Mouse (Mus musculus) brown adipose tissue, adult 24 weeks (tissue): Measurements from ENCODE around the gene Fcor. TPM values are rescaled to one million over a fixed set of nuclear protein-coding genes. Genes with fewer than 3 reads are reported as not detected.

Experiments used
- H3K27ac ChIP-seq: fragments of 200-500 bp; replicated peaks from 2 replicates; pipeline ENCODE4 v1.5.1; 2012; ENCODE audit warnings: low read depth, mild to moderate bottlenecking, low read length
- H3K4me1 ChIP-seq: fragments of 200-500 bp; 2 replicates; pipeline ENCODE4 v1.6.1; 2012; ENCODE audit warnings: low read length, mixed read lengths; ENCODE audit not compliant: control insufficient read depth, insufficient read depth, insufficient read length
- H3K4me3 ChIP-seq: fragments of 200-500 bp; 2 replicates; pipeline ENCODE4 v1.5.1; 2012; ENCODE audit warnings: low read depth, mild to moderate bottlenecking, low read length, moderate library complexity; ENCODE audit not compliant: insufficient read depth
- polyA plus RNA-seq: library from polyadenylated mRNA; stranded (reverse); fragments of >200 nt; gene quantifications from 2 replicates; pipeline ENCODE4 v1.2.4, GENCODE M21; 2012; ENCODE audit not compliant: missing spikeins, insufficient read depth, insufficient read length

Fcor gene
- 210 and 321 TPM in 2 replicates for polyA plus RNA-seq

GRCm38 (mm10) chr8:3671980-3672491, at the start of gene Fcor:
TSS of gene Fcor (minus strand) at chr8:3672362.
- H3K4me1 ChIP-seq, result no peaks in the 10 kb centered on the region
- H3K27ac ChIP-seq, result no peak within 1 kb of the TSS
- H3K4me3 ChIP-seq, result peak within 1 kb of the TSS; percentile 78

DNA sequence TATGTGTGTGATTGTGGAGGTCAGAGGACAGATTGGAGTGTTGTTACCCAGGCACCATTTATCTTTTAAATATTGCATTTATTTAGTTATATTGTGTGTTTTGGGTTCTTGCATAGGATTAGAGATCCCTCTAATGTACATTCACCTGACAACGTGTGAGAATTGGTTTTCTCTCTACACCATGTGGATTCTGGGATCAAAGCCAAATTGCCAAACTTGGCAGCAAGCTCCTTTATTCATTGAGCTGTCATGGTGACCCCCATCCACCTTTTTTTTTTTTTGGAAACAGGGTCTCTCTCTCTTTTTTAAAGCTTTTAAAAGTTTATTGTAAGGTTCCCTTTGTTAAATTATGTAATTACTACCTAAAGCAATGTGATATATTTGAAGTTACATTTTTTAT, 48.9 kb upstream of the Fcor start:
- Histone ChIP-seq H3K4me3 (no peak overlapping the region), H3K27ac (no peak overlapping the region), H3K4me1 (no peaks in the 10 kb centered on the region)

DNA sequence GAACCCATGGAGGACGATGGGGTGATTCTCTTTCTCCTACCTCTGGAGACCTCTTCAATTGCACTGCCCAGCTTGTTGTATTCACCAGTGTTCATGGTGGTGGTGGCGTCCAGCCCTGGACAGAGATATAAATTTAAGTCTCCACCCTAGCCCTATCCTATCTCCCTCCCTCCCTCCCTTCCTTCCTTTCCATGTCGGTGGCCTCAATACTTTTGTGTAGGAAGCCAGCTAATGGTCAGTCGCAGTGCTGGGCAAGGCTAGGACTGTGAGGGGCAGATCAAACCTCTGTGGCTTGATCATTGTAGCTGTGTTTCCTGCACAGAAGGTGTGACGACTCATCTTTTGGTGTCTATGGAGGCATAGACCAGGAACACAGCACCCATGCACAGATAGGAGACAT, 48.4 kb upstream of the Fcor start, which contains the start of gene Clec4g:
TSS of gene Clec4g (minus strand) at position 101 of the 400 bp plus-strand sequence.
- no peak within 1 kb of the TSS for H3K27ac ChIP-seq
- H3K4me3 ChIP-seq, result no peak within 1 kb of the TSS
- no peaks in the 10 kb centered on the region for H3K4me1 ChIP-seq

GRCm38 (mm10) chr8:3718559-3718958, 46.4 kb upstream of the Fcor start:
- Histone ChIP-seq H3K4me3 (no peak overlapping the region), H3K4me1 (no peaks in the 10 kb centered on the region), H3K27ac (no peak overlapping the region)

GRCm38 (mm10) chr8:3717321-3717954, 45.3 kb upstream of the Fcor start:
- no peaks in the 10 kb centered on the region for H3K4me1 ChIP-seq
- H3K4me3 ChIP-seq, result no peak overlapping the region
- no peak overlapping the region for H3K27ac ChIP-seq

DNA sequence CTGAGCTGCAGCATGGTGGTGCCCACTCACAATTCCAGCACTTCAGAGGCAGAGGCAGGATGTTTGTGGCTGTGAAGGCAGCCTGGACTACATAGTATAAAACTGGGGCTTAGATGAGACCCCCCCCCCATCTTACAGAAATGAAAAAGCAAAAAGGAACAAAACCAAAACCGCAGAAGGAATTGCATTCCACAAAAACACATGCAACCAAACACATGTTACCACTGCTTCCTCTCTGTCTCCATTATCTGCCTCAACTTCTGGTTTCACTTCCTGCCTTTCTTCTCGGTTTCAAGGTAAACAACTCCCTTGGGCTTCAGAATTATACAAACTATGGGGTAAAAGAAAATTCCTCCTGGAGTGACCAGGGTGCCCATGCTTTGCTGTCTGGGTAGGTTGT, 39.5 kb upstream of the Fcor start:
- Histone ChIP-seq H3K27ac (no peak overlapping the region), H3K4me1 (no peaks in the 10 kb centered on the region)

DNA sequence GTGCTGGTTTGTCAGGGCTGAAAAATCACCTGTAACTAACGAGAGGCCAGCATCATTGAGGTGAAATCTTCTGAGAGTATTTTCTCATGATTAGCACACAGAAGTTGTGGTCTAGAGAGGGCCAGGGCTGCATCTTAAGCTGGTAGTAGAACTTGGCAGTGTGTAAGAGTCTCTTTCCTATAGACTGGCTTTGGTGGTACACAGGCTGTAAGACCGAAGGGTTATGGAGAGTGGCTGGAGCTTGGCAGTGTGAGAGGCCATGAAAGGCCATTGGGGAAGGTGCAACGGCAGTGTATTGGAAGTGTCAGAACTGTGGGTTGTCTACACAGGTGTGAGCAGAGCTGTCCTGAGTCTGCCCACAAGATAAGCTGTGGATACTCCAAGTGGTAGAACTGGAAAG, 38.1 kb upstream of the Fcor start:
- Histone ChIP-seq H3K27ac (no peak overlapping the region), H3K4me1 (no peaks in the 10 kb centered on the region), H3K4me3 (no peak overlapping the region)

More for the DNA sequence above, 39.5 kb upstream of the Fcor start:
- no peak overlapping the region for H3K4me3 ChIP-seq

DNA sequence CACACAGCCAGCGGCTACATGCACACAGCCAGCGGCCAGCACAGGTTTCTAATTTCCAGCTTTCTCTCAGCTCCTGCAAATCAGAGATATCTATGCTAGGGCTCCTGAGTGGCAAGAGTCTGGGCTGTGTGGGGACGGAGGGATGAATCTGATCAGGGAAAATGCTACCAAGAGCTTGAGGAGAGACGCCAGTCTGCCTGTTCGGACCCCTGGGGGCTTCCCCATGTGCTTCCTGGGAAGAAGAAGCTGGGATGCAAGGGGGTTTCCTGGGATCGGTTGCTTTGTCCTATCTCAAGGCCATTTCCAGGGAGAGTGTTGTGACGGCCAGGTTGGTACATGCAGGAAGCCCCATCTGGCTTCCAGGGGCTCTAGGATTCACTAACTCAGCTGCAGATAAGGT, 35.4 kb upstream of the Fcor start:
- H3K4me1 ChIP-seq, result no peaks in the 10 kb centered on the region
- H3K4me3 ChIP-seq, result no peak overlapping the region
- H3K27ac ChIP-seq, result no peak overlapping the region

DNA sequence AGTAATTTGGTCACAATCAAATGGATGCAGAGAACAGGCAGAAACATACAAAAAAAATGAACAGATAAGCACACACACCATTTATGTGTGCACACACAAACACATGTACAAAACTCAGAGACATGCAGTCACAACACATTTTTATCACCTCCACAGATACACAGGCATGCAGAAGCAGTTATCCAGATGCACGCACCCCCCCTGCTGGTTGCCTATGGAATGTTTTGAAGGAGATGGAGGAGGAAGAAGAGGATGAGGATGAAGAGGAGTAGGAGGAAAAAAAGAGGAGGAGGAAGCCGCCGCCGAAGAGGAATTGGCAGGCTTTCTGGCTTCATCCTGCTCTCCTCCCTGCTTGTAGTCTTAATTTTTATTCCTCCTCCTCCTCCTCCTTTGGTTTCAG, 33.5 kb upstream of the Fcor start:
- no peak overlapping the region for H3K27ac ChIP-seq
- H3K4me1 ChIP-seq, result no peaks in the 10 kb centered on the region
- H3K4me3 ChIP-seq, result no peak overlapping the region

- no peaks in the 10 kb centered on the region for H3K4me1 ChIP-seq
- H3K4me3 ChIP-seq, result no peak overlapping the region
- no peak overlapping the region for H3K27ac ChIP-seq
These were observed 29.3 kb upstream of the Fcor start for GRCm38 (mm10) chr8:3701491-3701890.

DNA sequence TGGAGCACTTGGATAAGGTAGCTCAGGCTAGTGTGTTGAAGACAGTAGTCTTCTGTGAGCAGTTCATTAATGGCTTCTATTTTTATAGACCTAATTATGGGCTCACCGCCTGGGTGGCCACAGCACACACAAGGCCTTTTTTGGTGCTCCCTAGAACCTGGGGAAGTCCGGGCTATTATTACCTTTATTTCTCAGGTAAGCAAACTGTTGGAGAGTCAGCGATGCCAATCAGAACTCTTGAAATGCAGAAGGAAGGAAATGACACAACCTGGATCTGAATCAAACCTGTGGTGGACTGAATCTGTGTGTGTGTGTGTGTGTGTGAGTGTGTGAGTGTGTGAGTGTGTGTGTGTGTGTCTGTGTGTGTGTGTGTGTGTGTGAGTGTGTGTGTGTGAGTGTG, 22.0 kb upstream of the Fcor start, which contains the start of gene Fcer2a:
TSS of gene Fcer2a (minus strand) at position 55 of the 400 bp plus-strand sequence.
- no peak within 1 kb of the TSS for H3K27ac ChIP-seq
- no peaks in the 10 kb centered on the region for H3K4me1 ChIP-seq
- no peak within 1 kb of the TSS for H3K4me3 ChIP-seq

DNA sequence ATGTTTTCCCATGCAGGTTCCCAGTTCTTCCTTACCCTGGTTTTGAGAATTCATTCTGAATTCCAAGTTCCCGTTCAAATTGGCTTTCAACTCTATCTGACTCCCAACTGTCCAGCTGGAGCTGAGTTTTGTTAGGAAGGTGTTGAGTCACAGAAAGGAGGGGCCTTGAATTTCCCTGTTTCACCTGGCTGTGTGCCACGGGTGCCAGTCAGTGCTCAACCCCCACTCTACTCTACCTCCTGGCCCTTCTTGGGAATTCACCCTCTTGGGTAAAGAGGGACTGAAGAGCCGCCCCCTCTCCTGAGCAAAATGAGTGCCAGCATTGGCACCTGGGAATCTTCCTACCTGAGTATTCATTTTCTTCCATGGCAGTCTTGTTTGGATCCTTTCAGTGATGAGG, 18.6 kb upstream of the Fcor start:
- Histone ChIP-seq H3K4me3 (no peak overlapping the region), H3K27ac (no peak overlapping the region), H3K4me1 (no peaks in the 10 kb centered on the region)

DNA sequence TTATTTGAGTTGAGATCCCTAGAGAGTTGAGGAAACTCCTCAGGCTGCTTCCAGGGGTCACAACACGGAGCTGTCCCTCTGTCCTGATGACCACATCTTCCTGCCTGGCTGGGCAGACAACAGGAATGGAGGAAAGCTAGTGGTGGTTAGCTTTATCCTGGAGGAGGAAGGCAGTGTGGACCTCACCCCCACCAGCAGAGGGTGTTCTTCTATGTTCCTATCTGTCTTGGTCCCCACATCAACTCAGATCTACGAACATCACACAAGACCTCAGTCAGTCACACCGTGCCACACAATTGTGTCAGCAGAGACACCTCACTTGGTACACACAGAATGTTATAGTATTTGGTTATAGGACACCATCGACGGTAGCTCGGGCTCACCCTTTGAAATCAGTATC, 15.4 kb upstream of the Fcor start:
- Histone ChIP-seq H3K27ac (no peak overlapping the region), H3K4me1 (no peaks in the 10 kb centered on the region), H3K4me3 (no peak overlapping the region)

GRCm38 (mm10) chr8:3685422-3685821, 13.3 kb upstream of the Fcor start:
- Histone ChIP-seq H3K4me1 (no peaks in the 10 kb centered on the region), H3K27ac (no peak overlapping the region), H3K4me3 (no peak overlapping the region)

- H3K27ac ChIP-seq, result no peak overlapping the region
These were observed 12.4 kb upstream of the Fcor start for GRCm38 (mm10) chr8:3684530-3684929.

DNA sequence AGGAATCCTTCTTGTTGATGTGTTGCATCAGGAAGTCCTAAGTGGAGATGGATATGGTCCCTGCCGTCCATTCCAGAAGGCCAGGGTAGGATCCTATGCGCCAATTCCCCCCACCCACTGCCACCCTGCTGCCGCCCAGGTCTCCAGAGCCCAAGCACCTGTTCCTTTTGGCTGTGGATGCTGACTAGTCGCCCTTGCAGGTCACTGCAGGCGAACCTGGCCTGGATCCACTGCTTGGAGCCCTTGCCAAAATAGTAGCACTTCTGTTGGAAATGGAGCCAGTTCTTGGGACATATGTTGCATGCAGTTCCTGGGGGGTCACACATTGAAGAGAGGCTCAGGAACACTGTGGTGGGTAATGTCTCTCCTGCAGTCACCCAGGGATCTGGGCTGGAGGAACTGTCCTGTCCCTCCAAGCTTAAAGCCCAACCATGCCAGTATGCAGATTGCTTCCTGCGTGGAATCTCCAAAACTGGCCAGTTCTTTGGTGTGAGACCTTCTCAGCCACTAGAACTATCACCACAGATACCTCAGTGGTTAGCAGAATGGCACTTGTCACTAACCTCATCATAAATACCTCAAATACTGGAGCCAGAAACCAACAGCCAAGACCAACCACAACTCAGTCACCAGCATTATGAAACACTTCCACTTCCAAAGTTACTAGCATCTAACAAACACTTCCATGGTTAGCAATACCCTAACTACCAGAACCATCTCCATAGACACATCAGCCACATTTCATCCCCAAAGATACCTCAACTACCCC, 11.4 kb upstream of the Fcor start:
- Histone ChIP-seq H3K27ac (no peak overlapping the region), H3K4me3 (no peak overlapping the region), H3K4me1 (no peaks in the 10 kb centered on the region)

More at GRCm38 (mm10) chr8:3684530-3684929, 12.4 kb upstream of the Fcor start:
- no peaks in the 10 kb centered on the region for H3K4me1 ChIP-seq
- no peak overlapping the region for H3K4me3 ChIP-seq
